Mouse (Mus musculus) left cerebral cortex, adult 2 months (tissue): ENCODE results near the gene Exo5. TPM values are rescaled to one million over a fixed set of nuclear protein-coding genes. Genes with fewer than 3 reads are reported as not detected.
A peak's percentile ranks its signal among the peaks of the same experiment; 100 is the strongest.

Experiments used
- DNase-seq, 2 experiments: peaks; one replicate each; pipeline ENCODE4 v3.0.0; 2021 to 2022; ENCODE audit warnings: low spot score in 2 of 2, mixed read lengths in 1 of 2; ENCODE audit errors: extremely low spot score in 1 of 2
- H3K27ac ChIP-seq: fragments of 200-600 bp; 2 replicates; pipeline ENCODE4 v1.8.1; 2022
- H3K4me3 ChIP-seq: fragments of 200-600 bp; 2 replicates; pipeline ENCODE4 v1.8.1; 2022
- CTCF ChIP-seq: fragments of 200-600 bp; IDR thresholded peaks from 2 replicates; pipeline ENCODE4 v1.8.1; 2022; ENCODE audit warnings: antibody characterized with exemption, mild to moderate bottlenecking, moderate library complexity
- intact Hi-C: fragments of 180-260 bp; cut with DNase I; formaldehyde crosslinking; loops from one replicate; pipeline ENCODE4 v1.15.1; 2025
- microRNA-seq, 2 experiments: library from miRNA; unstranded; fragments of <30 nt; microRNA quantifications; one replicate each; pipeline ENCODE4 v1.2.0; 2021
- total RNA-seq, 2 experiments: library from RNA; stranded (reverse); gene quantifications; 2 replicates each; pipeline ENCODE4 v1.2.3; 2021

Gene Exo5
- total RNA-seq, 2 experiments from 2014 or later, result 11.5 to 14.7 TPM

- no peak overlapping the region for H3K27ac ChIP-seq
- intact Hi-C loops, result no loop called here
- no peak for DNase-seq
- no peak overlapping the region for H3K4me3 ChIP-seq
- TF ChIP-seq CTCF, result no peak
Measured at GRCm38 (mm10) chr4:120885208-120886120, 39.4 kb downstream of the Exo5 start.

DNA sequence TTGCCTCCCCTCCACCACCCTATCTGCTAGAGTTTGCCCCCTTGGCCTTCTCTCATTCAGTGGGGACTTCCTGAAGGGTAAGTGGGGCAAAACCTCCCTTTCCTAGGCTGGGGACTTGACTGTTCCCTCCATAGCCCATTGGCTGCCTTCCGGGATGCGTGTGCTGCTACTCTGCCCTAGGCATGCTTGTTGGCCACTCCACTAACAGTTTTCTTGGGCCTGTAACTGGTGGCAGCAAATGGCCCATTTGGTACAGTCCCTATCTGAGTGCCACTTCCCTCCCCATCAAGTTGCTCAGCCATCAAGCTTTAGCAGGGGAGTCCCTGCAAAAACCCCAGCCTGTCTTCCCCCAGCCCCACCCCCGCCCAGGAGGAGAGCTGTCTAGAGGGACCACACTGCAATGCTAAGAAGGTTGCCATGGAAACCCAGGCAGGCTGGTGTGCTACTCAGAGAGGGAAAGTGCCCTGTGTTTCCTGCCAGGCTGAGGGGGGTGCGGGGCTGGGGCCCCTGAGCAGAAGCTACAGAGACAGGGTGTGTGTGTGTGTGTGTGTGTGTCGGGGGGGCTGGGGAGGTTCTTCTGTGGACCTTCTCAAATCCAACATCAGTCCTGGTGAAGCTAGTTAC is 42.7 kb downstream of the Exo5 start:
- no peak overlapping the region for H3K4me3 ChIP-seq
- H3K27ac ChIP-seq, result peak overlapping the region; percentile 57; the same call in 1 of the 2 replicates
- peak; percentile 56 to 69 for DNase-seq
- intact Hi-C loops, result no loop called here
- TF ChIP-seq CTCF, result no peak

DNA sequence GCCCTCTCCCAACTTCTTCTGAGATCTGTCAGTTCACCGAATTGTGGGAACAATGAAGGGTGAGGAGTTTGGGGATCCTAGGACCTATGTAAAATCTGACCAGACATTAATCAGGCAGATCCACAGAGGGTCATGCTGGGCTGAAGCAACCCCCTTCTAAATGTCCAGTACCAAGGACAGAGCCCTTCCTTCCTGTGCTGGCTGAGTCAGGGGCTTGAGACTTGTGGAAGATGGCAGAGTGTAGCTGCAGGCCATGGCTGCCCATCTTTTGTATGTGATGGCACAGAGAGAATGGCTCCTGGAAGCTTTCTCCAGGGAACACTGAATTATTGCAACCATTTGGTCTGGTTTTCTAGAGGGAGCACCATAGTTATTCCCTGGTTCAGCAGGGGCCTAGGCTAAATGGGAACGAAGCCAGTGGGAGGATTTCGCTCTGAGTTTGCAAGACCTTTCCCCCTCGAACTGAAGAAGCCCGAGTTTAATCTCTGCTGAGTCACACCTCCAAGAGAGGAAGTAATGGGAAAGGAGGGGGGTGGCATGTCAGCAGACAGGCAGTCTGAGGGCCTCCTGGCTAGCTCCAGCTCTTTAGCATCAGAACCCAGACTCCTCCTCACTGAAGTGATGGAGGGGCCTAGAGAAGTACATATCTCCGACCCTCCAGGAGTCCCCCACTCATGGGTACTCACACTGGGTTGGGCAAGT is 43.9 kb downstream of the Exo5 start:
- peak in 1 of 2 experiments; percentile 36 for DNase-seq
- peak overlapping the region; percentile 80 for H3K27ac ChIP-seq
- intact Hi-C loops, result no loop called here
- no peak for TF ChIP-seq CTCF
- no peak overlapping the region for H3K4me3 ChIP-seq

DNA sequence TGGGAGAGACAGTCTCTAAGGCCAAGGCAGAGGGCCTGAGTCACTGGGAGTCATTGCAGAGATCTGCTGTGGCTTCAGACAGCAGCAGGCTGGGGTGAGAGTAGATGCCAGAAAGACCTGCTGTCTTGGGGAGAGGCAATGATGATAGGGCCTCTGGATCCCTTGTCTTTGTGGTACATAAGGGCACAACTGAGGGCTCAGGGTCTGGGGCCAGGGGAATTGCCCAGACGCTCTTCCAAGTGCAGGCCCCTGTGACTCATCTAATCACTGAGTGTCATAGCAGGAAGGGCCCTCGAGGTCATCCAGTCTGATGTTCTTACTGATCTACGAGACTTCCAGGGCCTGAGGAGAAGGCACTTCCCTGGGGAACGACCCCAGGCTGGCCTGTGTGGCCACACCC is 45.4 kb downstream of the Exo5 start:
- no peak for TF ChIP-seq CTCF
- H3K27ac ChIP-seq, result peak overlapping the region; percentile 77
- H3K4me3 ChIP-seq, result no peak overlapping the region
- no peak for DNase-seq
- intact Hi-C loops, result loop anchor here (2.0 kb wide), 1 partner anchor 19 kb away; no protein-coding TSS in a partner anchor

DNA sequence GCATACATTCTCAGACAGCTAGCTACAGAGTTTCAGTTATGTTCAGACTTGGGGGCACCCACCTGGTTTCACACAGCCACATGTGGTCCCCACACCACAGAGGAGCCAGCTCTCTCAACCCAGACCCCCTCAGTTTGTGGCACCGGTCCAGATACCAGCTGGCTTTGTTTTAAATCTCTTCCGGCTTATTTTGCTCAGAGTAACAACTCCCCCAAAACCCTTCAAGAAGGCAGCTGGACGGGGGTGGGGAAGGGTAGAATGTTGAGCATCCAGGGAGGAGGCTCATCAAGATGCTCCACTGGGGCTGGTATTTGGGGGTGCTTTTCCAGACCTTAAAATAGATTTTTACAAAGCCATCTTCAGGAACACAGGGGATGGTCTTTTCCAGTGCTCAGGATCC is 46.1 kb downstream of the Exo5 start:
- intact Hi-C loops, result loop anchor here (2.0 kb wide), 1 partner anchor 18 kb away; no protein-coding TSS in a partner anchor

DNA sequence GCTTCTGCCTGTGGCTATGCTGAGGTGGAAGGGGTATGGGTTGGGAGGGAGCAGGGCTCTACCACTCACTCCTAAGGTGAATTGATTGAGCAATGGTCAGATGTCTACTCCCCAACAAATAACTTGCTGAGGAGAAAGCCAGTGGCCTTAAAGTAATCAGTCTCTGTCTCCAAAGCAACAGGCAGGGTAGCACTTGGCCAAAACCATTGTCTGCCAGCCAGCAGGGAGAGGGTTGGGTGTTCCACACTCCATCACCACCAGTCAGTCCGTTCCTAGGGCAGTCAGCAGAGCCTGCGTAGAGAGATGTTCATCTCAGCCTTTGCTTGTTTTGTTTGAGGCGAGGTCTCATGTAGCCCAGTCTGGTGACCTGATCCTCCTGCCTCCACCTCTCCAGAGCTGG is 48.9 kb downstream of the Exo5 start:
- Histone ChIP-seq H3K4me3 (no peak overlapping the region), H3K27ac (no peak overlapping the region)
- intact Hi-C loops, result no loop called here
- DNase-seq, result no peak
- no peak for TF ChIP-seq CTCF

More for the DNA sequence above, 46.1 kb downstream of the Exo5 start:
- TF ChIP-seq CTCF, result no peak
- Histone ChIP-seq H3K4me3 (no peak overlapping the region), H3K27ac (peak overlapping the region; percentile 77)
- DNase-seq, result peak in 1 of 2 experiments; percentile 53

Small RNA genes lying within 50 kb of the gene (microRNA-seq; reads per million reads assigned to microRNA genes)
- 0.96 to 1.9 reads per million in 2 experiments for gene Mir7015

Other genes with a start within 250 kb of the Exo5 start
- gene Kcnq4, start 176.4 kb downstream of the Exo5 start, total RNA-seq, result 1 to 10 TPM; 6.9 to 7.5 TPM
- gene Nfyc, start 93.4 kb downstream of the Exo5 start, total RNA-seq, result 10 to 100 TPM; 49.9 to 53.7 TPM
- 100 to 1,000 TPM; 175 to 181 TPM for gene Rims3, start 70.2 kb downstream of the Exo5 start, total RNA-seq
- 1 to 10 TPM; 2.1 to 3.2 TPM for gene Zfp69, start 26.7 kb upstream of the Exo5 start, total RNA-seq
- 100 to 1,000 TPM; 186 to 201 TPM for gene Smap2, start 92.2 kb upstream of the Exo5 start, total RNA-seq
- 1 to 10 TPM; 7.0 to 7.4 TPM for gene Col9a2, start 114.4 kb upstream of the Exo5 start, total RNA-seq
- gene Zmpste24, start 173.2 kb upstream of the Exo5 start, total RNA-seq, result 10 to 100 TPM; 23.5 to 24.7 TPM
- gene Tmco2, start 184.2 kb upstream of the Exo5 start, total RNA-seq, result not detected